ENCODE assay signal across 22 mouse cellular contexts in the genomic region with DNA sequence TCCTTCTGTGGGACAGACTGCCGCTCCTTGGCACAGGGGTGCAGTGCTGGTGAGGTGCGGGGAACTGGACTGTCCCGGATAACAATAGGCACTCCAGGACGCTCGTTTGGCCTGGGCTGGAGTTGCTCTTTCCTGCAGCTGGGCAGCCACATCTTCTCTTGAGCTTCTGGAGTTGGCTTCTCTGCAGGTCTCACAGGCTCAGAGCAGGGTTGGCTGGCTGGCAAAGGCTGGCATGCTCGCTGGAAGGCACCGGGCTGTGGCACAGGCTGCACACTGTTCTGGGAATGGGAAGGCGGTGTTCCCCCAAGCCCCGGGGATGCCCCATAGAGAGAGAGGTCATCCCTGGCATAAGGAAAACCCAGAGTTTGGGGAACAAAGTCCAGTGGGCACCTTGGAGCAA. TPM values are rescaled to one million over a fixed set of nuclear protein-coding genes. Genes with fewer than 3 reads are reported as not detected.
"Had no signal": no experiment of that assay in that cellular context is flagged by ENCODE, and none has a peak within 500 bp of the region (broad histone marks: within the 10 kb centered on the region; RNA-seq: fewer than 3 reads in every experiment).

No protein-coding gene starts in this region.

- H3K27me3 ChIP-seq: liver, embryonic 13.5 days; lung, embryonic 15.5 days; neural tube, embryonic 12.5 days had no signal

- DNase-seq: kidney, adult 18-20 months; kidney, postnatal 10 days; kidney, postnatal 4 days; liver; liver, embryonic 13.5 days; liver, postnatal 0 days; lung, postnatal 14 days; thymus, adult 2 months; thymus, postnatal 25 days had no signal

- H3K9ac ChIP-seq: liver, embryonic 13.5 days; liver, postnatal 0 days; lung, embryonic 15.5 days; midbrain, embryonic 15.5 days; neural tube, embryonic 12.5 days had no signal

- H3K9me3 ChIP-seq: liver, embryonic 13.5 days; lung, embryonic 15.5 days; midbrain, embryonic 15.5 days; neural tube, embryonic 12.5 days had no signal

- H3K4me2 ChIP-seq: liver, embryonic 13.5 days; lung, embryonic 15.5 days; midbrain, embryonic 15.5 days; neural tube, embryonic 12.5 days had no signal

- H3K36me3 ChIP-seq: midbrain, embryonic 15.5 days had no signal

- H3K4me3 ChIP-seq: left cerebral cortex, adult 2 months; liver, embryonic 13.5 days; lung, embryonic 15.5 days; midbrain, embryonic 15.5 days; neural tube, embryonic 12.5 days had no signal

- H3K27ac ChIP-seq: left cerebral cortex, adult 2 months; liver, embryonic 13.5 days; lung, embryonic 15.5 days; macrophage; midbrain, embryonic 15.5 days; neural tube, embryonic 12.5 days; stomach, postnatal 0 days had no signal

- ATAC-seq: liver, postnatal 0 days; midbrain, embryonic 15.5 days had no signal

RNA-seq across cellular contexts. Expression of gene Trcg1, which starts 21.3 kb away (rescaled TPM):
- total RNA-seq: layer of hippocampus, adult 8-10 months; layer of hippocampus, postnatal 25 days; left cerebral cortex, adult 2 months; left cerebral cortex, postnatal 14 days; monocyte, adult 5-6 weeks had no signal
- polyA plus RNA-seq: kidney, embryonic 14.5 days; limb, embryonic 11.5 days; liver, embryonic 13.5 days; liver, postnatal 0 days; lung, embryonic 15.5 days; macrophage; midbrain, embryonic 15.5 days; neural tube, embryonic 12.5 days; stomach, postnatal 0 days; urinary bladder, adult 2 months had no signal
